Mouse (Mus musculus) liver, postnatal 0 days (tissue): Measurements from ENCODE around the gene Ssh3. TPM values are rescaled to one million over a fixed set of nuclear protein-coding genes. Genes with fewer than 3 reads are reported as not detected.
A peak's percentile ranks its signal among the peaks of the same experiment; 100 is the strongest.

ENCODE experiments used
- ATAC-seq: fragments of 200-750 bp; cut with Nextera tagmentation; 2 replicates; pipeline ENCODE4 v1.8.0; 2017; ENCODE audit warnings: mild to moderate bottlenecking, moderate library complexity
- DNase-seq: peaks from one replicate; pipeline ENCODE4 v3.0.0-alpha.2; 2016
- H3K27ac ChIP-seq: fragments of 300-500 bp; sonication (generic); 2 replicates; pipeline ENCODE4 v1.5.1; 2014; ENCODE audit warnings: antibody characterized with exemption, moderate library complexity, mild to moderate bottlenecking, low read depth
- H3K27me3 ChIP-seq: fragments of 300-500 bp; sonication (generic); 2 replicates; pipeline ENCODE4 v1.6.1; 2014; ENCODE audit warnings: low read length, control low read depth, mixed read lengths; ENCODE audit not compliant: insufficient read depth
- H3K36me3 ChIP-seq: fragments of 300-500 bp; sonication (generic); replicated peaks from 2 replicates; pipeline ENCODE4 v1.6.1; 2014; ENCODE audit warnings: mild to moderate bottlenecking, control low read depth, low read length, moderate library complexity, mixed read lengths; ENCODE audit not compliant: insufficient read depth
- H3K4me1 ChIP-seq: fragments of 300-500 bp; sonication (generic); 2 replicates; pipeline ENCODE4 v1.6.1; 2014; ENCODE audit warnings: antibody characterized with exemption, mild to moderate bottlenecking, control low read depth; ENCODE audit not compliant: insufficient read depth
- H3K4me2 ChIP-seq: fragments of 300-500 bp; sonication (generic); 2 replicates; pipeline ENCODE4 v1.6.1; 2014; ENCODE audit warnings: low read depth, mild to moderate bottlenecking, low read length, moderate library complexity, mixed read lengths
- H3K4me3 ChIP-seq: fragments of 300-500 bp; sonication (generic); 2 replicates; pipeline ENCODE4 v1.5.1; 2014; ENCODE audit warnings: low read depth, low read length
- H3K9ac ChIP-seq: fragments of 300-500 bp; sonication (generic); replicated peaks from 2 replicates; pipeline ENCODE4 v1.6.1; 2014; ENCODE audit warnings: mild to moderate bottlenecking, moderate library complexity
- H3K9me3 ChIP-seq: fragments of 300-500 bp; sonication (generic); 2 replicates; pipeline ENCODE4 v1.6.1; 2016; ENCODE audit warnings: mild to moderate bottlenecking, control low read depth, low read length, mixed read lengths
- CTCF ChIP-seq: sonication (generic); IDR thresholded peaks from 2 replicates; pipeline ENCODE4 v1.5.1; 2016; ENCODE audit warnings: antibody characterized with exemption, low read depth
- EP300 ChIP-seq: IDR thresholded peaks from 2 replicates; pipeline ENCODE4 v1.6.1; 2016; ENCODE audit warnings: antibody characterized with exemption, low read depth, mild to moderate bottlenecking
- WGBS: fragments of 180-500 bp; shearing (Covaris S2); extraction: QIAGEN DNeasy Blood & Tissue Kit; methylation state at CpG from one replicate; pipeline ENCODE4 v1.1.7; 2014; ENCODE audit not compliant: insufficient replicate concordance; 5-methylcytosine and 5-hydroxymethylcytosine counted together
- polyA plus RNA-seq: library from polyadenylated mRNA; unstranded; fragments of >200 nt; fragmentation: Nextera tagmentation; extraction: Ambion mirVana; gene quantifications from 2 replicates; pipeline ENCODE4 v1.2.1, GENCODE M21; 2015

The Ssh3 gene
- polyA plus RNA-seq, 1 experiment from 2014 or later: 3.3 TPM

GRCm38 (mm10) chr19:4231253-4232185, 37.5 kb downstream of the Ssh3 start, which contains the start of gene Pold4:
TSS of gene Pold4 (plus strand) at chr19:4231899.
- H3K27ac ChIP-seq: peak within 1 kb of the TSS; percentile 97
- H3K9me3 ChIP-seq: no peaks in the 10 kb centered on the region
- 0 out of 2 replicates have a peak, but pooled peaks have one; percentile 5 for TF ChIP-seq CTCF
- TF ChIP-seq EP300: peak; percentile 57; the same call in 1 of the 2 replicates
- H3K4me1 ChIP-seq: peaks cover 35% of the 10 kb centered on the region
- ATAC-seq (peak; percentile 91), DNase-seq (peak; percentile 96)
- peak within 1 kb of the TSS; percentile 73 for H3K4me2 ChIP-seq
- no peaks in the 10 kb centered on the region for H3K27me3 ChIP-seq
- H3K4me3 ChIP-seq: peak within 1 kb of the TSS; percentile 56
- H3K9ac ChIP-seq: peak within 1 kb of the TSS; percentile 64
- 11% methylated on average over 26 of the region's 26 CpGs for WGBS
- H3K36me3 ChIP-seq: no peaks in the 10 kb centered on the region

GRCm38 (mm10) chr19:4230415-4230814, 38.6 kb downstream of the Ssh3 start:
- Histone ChIP-seq H3K4me3 (no peak overlapping the region), H3K27me3 (no peaks in the 10 kb centered on the region), H3K4me2 (no peak overlapping the region), H3K9ac (no peak overlapping the region), H3K9me3 (no peaks in the 10 kb centered on the region), H3K36me3 (no peaks in the 10 kb centered on the region), H3K4me1 (peaks cover 35% of the 10 kb centered on the region), H3K27ac (peak overlapping the region; percentile 97)
- ATAC-seq (no peak), DNase-seq (no peak)
- 67% methylated on average over 8 of the region's 8 CpGs for WGBS
- TF ChIP-seq EP300 (no peak), CTCF (no peak)

DNA sequence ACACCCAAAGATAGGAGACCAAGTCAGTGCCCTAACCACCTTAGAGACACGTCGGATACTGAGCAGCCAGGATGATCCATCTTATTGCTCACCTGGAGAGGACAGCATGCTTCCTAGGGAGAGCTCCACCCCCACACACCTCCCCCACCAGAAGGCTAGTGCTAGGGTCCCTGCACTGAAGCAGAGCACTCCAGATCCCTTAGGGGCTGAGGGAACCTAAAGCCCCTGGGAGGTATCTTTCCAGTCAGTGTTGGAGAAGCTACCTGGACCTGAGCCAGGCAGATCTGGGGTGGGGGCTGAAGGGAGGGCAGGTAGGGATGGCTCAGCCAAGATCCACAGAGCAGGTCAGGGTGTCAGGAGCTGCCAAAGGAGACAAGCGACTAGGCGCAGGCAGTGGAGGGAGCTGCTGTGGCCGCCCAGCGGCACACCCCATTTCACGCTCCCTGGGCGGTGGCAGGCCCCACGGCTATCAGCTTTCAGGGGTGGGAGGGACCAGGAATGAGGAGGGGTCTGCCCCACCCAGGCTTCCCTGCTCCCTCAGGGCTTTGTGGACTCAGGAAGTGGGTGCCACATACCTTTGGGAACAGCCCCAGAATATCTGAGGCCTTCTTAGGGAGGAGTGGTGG, 39.4 kb downstream of the Ssh3 start:
- H3K4me3 ChIP-seq: no peak overlapping the region
- H3K27me3 ChIP-seq: no peaks in the 10 kb centered on the region
- H3K9me3 ChIP-seq: no peaks in the 10 kb centered on the region
- no peak overlapping the region for H3K4me2 ChIP-seq
- H3K36me3 ChIP-seq: no peaks in the 10 kb centered on the region
- DNase-seq (no peak), ATAC-seq (no peak)
- no peak overlapping the region for H3K27ac ChIP-seq
- H3K4me1 ChIP-seq: peaks cover 35% of the 10 kb centered on the region
- WGBS: 61% methylated on average over 9 of the region's 9 CpGs
- H3K9ac ChIP-seq: no peak overlapping the region
- TF ChIP-seq EP300 (no peak), CTCF (no peak)

DNA sequence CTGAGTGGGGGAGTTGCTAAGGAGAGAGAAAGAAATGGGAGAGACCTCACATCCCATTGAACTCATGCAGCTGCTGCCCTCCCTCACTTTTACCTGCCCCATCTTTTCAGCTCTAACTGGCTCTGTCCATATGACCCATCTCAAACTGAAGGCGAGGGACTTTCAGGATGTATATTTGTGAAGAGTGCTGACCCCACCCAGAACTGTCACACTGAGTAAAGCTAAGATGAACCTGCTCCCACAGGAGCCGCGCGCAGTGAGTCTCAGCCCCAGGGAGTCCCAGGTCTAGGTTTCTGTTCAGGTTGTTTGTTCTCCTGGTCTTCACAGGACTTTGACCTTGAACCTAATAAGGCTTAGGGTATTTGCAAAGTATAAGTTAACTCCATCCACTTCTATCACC, 40.1 kb downstream of the Ssh3 start:
- Histone ChIP-seq H3K36me3 (no peaks in the 10 kb centered on the region), H3K9me3 (no peaks in the 10 kb centered on the region), H3K9ac (no peak overlapping the region), H3K4me3 (no peak overlapping the region), H3K4me2 (no peak overlapping the region), H3K27me3 (no peaks in the 10 kb centered on the region), H3K27ac (no peak overlapping the region), H3K4me1 (peaks cover 35% of the 10 kb centered on the region)
- WGBS: 75% methylated on average over 4 of the region's 4 CpGs
- DNase-seq (no peak), ATAC-seq (no peak)
- TF ChIP-seq EP300: no peak
- no peak for TF ChIP-seq CTCF

GRCm38 (mm10) chr19:4227894-4228678, 40.9 kb downstream of the Ssh3 start:
- Histone ChIP-seq H3K4me1 (peaks cover 33% of the 10 kb centered on the region), H3K36me3 (no peaks in the 10 kb centered on the region), H3K27me3 (no peaks in the 10 kb centered on the region), H3K4me3 (no peak overlapping the region), H3K9ac (no peak overlapping the region), H3K4me2 (no peak overlapping the region), H3K9me3 (no peaks in the 10 kb centered on the region), H3K27ac (no peak overlapping the region)
- TF ChIP-seq CTCF: peak; percentile 99
- no peak for TF ChIP-seq EP300
- 8% methylated on average over 8 of the region's 8 CpGs for WGBS
- peak; percentile 10; the same call in 1 of the 2 replicates for ATAC-seq
- DNase-seq: peak; percentile 75

GRCm38 (mm10) chr19:4227446-4227845, 41.5 kb downstream of the Ssh3 start:
- Histone ChIP-seq H3K27ac (no peak overlapping the region), H3K9ac (no peak overlapping the region), H3K4me2 (no peak overlapping the region), H3K36me3 (no peaks in the 10 kb centered on the region; the same call in 1 of the 2 replicates), H3K27me3 (no peaks in the 10 kb centered on the region), H3K4me3 (no peak overlapping the region), H3K9me3 (no peaks in the 10 kb centered on the region), H3K4me1 (peaks cover 29% of the 10 kb centered on the region)
- no peak for TF ChIP-seq EP300
- TF ChIP-seq CTCF: no peak
- WGBS: 49% methylated on average over 5 of the region's 5 CpGs
- ATAC-seq (no peak), DNase-seq (no peak)
